Mouse (Mus musculus): ENCODE results near the gene Sh3d19.

The Sh3d19 gene

DNA sequence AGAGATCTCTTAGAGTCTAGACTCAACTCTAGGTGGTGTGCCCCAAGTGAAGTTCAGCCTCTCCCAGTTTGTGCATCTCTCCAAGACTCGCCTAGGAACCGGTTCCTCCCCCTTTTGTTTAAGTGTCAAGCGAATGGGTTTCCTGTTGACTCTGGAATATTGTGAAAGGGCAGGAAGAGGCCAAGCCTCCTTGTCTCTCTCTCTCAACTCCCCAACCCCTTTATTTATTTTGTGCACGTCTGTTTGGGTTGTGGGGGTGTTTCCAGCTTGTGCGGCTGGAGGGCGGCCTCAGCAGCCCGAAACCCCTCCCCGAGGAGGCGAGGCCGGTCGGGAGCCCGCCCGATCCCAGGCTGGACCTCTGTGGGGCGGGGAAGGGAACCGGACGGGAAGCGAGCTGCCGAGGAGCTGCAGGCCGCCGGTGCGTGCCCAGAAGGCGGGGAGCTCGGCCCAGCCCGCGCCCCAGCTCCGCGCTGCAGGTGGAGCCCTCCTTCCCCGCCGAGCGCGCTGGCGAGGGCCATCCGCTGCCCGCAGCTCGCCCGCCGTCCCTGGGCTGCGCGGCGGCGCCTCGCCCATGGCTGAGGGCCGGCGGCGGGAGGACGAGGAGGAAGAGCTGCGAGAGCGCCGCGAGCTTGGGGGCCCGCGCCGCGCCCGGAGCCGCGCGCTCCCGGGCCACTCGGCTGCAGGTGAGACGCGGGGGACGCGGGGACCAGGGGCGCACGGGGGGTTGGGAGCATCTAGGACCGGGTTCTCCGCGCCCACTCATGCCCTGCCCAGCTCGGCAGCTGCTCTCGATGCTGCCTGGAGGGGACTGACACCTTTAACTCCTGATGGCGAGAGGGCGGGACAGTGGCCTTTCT, at the start of gene Sh3d19:
TSS of gene Sh3d19 (plus strand) at position 368 of the 857 bp plus-strand sequence.
- DNase-seq: peak; percentile 65 to 77

DNA sequence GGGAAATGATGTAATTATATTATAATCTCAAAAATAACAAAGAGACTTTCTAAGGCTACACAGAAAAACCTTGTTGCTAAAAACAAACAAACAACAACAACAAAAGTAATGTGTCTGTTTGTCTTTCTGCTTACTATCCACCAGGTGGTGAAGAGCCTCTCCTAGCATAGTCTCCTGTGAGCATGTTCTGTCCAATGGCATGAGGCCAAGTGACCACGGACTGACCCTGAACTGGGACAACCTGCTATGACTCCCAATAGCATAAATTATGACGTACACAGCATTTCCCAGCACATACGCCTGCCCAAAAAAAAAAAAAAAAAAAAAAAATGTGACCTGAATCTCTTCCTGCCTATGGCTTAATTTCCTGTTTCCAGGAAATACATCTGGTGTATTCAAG, 48.6 kb upstream of the Sh3d19 start:
- peak; percentile 30 to 64 for DNase-seq

DNA sequence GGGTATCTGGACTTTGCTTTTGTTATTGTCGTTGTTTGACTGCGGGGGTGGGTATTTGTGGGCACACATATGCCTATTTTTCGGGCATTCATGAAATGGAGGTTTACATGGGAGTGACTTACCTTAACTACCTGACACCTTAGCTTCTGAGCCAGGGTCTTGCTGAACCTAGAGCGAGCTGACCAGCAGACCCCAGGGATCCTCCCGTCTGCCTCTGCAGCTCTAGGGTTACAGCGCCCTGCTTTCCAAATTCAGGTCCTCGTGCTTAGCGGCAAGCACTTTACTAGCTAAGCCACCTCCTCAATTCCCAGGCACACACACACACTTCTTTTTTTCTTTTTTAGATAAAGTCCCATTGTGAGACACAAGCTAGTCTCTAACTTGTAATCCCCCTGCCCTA, 47.6 kb upstream of the Sh3d19 start:
- DNase-seq: peak in 1 of 2 experiments; percentile 9

DNA sequence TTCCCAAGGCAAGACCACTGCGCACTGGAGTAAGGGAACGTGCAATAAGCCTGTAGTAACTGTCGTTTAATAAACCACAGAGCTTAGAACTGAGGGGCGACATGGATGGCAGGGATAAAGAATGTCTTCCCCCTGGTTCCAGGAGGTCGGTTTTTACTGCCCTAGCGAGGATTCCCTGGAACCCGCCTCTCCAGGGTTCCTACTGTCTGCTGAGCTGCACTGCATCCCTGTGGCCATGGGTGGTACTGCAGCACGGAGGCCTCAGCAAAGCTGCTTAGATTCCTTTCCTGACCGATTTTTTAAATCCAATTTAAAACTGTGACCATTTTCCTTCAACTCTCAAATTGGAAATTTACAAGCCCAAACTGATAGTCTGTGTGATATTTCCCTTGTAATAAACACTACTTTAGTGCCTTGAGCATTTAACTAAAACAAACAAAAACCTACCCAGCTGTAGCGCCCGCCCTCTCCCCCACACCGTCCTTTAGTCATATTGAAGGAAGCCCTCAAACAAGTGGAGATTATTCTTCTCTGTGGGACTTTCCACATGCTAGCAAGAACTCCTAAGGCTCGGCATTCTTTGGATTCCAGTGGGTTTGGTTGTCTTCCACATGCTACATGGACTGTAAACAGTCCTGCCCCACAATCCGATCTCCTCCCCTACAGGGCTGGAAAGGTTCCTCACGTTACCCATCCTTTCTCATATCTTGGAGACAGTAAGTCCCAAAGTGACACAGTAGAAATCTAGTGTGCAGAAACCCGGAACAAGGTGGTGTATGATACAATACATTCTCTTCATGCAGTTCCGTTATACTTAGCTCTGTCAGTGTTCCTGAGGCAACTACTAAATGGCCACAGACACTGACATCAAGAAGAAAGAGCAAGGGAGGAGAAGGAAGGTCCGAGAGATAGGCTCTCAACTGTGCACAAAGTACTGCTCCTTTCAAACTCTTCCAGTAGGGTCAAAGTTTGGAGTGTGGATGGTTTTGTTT, 46.7 kb upstream of the Sh3d19 start:
- peak; percentile 91 to 93 for DNase-seq

DNA sequence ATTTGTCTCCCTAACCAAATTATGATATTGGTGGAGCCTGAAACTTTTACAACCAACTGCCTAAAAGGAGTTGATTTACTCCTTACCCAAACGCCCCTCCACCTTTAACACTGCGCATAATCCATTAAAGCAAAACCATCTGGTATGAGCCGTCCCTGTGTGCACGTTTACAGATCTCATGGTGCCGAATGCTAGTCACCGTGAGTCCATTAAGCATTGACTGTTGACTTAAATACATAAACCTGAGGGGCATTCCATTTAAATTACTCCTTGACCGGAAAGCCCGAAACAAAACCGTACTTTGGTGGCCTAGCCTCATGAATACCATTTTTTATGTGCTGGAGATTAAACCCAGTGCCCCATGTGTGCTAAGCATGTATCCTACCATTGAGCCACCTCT, 43.6 kb upstream of the Sh3d19 start:
- no peak for DNase-seq

DNA sequence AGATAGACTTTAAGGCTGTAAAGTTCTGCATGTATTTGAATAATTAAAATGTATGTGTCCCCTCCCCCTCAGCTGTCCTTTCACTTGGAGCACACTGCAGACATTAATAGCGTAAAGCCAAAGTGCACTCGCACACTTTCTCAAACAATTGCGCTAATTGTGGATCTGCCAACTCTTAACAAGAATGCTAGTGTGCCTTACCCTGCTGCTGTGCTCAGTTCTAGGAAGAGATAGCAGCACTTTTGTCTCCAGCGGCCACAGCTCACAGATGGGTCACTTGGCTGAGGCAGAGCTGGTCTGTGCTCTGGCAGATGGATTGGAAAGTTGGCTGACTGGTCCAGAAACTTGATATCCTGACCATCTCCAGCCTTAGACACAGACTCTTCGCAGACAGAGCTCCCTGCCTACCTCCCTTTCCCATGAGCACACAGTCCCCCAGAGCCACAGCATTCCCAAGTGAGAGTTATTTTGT, 42.7 kb upstream of the Sh3d19 start:
- DNase-seq: peak in 1 of 2 experiments; percentile 10

DNA sequence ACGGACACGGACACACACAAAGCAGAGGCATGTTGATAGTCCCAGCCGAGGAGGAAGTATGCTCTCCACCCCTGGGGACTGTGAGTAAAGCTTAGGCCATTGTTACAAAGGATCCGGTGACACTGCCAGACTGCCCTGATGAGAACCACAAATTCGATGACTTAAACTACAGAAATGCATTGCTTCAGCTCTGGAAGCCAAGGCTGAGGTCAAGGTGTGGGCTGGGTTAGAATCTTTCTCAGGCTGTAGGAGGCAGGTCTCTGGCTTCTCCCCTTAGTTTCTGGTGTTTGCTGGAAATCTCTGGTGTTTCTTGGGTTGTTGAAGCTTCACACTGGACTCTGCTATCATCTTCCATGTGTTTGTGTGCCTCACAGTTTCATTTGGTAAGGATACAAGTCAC, 41.2 kb upstream of the Sh3d19 start:
- DNase-seq: no peak

DNA sequence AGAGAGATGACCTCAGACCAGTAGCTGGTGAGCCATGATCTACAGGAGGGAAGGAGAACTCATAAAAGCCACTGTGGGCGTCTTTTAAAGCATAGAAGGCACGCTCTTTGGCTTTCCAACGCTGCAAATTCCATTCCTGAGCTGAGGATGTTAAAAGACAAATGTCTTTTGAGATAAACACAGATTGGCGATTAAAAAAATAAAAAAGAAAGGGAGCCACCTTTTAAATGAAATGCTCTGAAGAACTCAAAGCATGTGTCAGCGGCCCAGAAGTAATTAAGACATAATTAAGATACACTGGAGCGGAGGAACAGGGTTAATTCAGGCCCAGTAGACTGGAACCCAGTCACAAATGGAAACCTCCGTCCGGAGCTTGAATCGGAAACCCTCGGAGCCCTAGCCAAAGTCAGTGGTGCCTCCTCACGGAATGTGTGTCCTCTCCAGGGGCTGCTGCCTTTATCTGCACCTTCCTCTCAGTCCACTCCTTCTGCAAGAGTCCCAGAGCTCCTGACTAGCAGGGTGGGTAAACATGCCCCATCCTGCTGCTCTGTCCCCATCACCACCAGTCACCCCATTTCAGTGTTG, 40.1 kb upstream of the Sh3d19 start:
- DNase-seq: no peak

DNA sequence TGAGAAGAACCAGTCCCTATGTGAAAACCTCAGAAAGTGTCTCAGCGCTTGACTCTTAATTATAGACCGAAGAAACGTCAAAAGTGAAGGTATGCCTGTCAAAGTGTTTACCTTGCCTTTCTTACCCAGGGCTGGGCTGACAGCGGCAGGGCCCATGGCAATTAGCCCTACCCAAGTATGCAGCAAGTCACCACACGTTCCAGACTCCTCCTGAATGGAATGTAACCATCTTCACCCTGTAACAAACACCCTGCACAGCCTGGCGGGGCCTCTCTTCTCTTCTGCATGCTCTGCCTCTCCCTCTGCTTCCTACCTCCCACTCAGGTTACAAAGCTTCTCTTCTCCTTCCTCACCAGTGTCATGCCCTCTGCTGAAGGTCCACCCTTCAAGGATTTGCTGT, 39.0 kb upstream of the Sh3d19 start:
- no peak for DNase-seq

DNA sequence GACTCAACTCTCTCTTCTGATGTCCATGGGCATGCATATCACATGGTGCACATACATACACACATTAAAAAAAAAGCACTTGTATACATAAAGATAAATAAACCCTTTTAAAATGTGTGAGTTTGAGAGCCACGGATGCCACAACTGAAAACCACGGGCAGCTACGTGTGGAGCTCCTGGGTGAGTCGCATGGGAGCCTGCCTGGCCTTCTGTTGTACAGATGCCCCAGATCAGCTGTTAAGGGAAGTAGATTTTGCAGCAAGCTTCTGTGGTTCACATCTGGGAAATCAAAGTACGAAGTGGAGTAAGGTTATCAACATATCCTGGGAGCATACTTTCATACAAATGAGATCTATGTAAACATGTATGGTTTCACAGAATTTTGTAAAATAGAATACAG, 37.3 kb upstream of the Sh3d19 start:
- no peak for DNase-seq

DNA sequence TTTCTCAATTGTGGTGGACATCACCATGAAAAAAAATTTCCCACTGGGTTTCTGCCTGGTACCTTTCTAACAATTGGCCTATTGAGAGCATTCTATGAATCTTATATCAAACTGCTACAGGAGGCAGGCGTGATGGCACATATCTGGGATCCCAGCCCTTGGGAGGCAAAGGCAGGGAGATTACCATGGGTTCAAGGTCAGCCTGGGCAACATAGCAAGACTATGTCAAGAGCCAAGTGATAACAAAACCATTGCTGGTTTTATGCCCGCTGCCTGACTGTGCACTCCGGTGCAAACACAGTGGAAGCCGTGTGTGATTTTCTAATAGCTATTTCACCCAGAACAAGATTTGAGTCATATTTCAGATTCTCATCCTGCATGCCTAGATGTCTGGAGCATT, 20.0 kb upstream of the Sh3d19 start:
- DNase-seq: no peak

DNA sequence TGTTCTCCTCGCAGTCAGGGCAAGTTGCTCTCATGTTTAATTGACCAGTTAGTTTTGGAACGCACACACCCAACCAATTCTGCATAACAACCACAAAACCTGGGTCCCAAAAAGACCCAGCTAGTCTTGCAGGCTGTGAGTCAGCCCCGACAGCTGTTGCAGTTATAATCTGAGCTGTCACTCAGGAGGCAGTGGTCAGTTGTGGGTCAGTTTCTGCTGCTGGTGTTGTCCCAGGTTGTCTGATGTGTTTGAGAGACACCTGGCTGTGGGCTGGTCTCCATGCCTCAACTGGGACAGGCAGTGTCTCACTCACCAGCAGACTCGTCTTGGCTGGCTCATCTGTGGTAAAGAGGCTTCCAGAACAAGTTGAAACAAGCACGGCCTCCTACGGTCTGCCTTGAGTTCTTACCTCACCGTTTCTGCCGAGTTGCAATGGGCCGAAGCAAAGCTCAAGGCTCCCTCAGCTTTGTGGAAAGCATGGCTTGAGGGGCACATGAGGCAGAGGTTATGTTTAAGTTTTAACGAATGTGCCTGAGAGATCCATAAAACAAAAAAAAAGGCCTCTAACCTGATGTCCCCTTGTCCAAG, 18.1 kb upstream of the Sh3d19 start:
- no peak for DNase-seq

DNA sequence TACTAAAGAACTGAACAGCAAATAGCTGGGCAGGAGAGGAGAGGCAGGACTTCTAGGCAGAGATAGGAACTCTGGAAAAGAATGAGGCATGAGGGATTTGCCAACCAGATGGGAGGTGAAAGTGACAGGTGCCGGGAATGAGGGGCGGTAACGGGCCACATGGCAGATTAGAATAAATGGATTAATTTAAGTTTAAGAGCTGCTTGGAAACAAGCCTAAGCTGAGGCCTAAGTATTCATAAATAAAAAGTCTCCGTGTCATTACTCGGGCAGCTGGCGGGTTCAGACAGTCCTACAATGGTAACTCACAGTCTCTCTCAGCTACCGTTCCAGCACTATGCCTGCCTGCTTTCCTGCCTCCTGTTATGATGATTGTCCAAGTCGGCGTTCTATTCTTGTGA, 15.6 kb upstream of the Sh3d19 start:
- no peak for DNase-seq

DNA sequence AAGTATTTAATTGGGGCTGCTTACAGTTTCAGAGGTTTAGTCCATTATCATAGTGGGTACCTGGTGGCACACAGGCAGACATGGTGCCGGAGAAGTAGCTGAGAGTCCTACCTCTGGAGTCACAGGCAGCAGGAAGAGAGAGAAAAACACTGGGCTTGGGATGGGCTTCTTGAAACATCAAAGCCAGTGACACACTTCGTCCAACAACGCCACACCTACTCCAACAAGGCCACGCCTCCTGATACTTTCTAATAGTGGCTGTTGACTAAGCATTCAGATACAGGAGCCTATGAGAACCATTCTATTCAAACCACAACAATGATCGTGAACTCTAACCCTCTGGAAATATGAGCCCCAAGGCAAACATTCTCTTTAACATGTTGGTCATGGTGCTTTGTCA, 15.2 kb upstream of the Sh3d19 start:
- DNase-seq: no peak

DNA sequence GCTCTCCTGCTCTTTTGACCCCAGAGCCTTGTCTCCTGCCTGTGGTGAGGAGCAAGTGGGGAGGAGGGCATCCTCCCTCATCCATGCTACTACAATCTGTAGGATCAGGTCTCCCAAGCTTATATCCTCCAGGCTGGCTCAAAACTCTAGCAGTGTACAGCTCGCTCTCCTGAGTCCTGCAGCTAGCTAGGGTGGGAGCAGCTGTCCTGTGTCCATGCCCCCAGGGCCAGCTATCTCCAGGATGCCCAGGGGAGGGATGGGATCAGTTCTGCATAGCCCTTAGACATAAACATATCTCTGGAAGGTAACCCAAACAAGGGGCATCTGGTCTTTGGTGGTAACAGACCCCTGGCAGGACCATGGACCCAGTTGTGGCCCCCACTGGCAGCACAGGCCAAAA, 11.2 kb upstream of the Sh3d19 start:
- no peak for DNase-seq

DNA sequence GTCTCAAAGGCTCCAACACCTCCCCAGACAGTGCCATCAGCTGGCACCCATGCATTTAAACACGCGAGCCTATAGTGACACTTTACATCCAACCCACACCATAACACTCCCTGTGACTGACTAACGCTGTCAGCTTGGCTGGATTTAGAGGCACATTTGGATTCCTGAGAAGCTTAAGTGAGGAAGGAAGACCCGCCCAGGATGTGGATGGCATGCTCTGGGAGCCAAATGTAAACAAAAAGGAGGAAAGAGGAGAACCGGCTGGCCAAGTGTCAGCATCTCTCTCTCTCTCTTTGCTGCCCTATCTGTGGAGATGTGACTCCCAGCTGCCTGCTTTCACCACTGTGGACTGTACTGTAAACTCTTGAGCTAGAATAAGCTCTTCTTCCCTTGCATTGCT, 9.8 kb upstream of the Sh3d19 start:
- no peak for DNase-seq

DNA sequence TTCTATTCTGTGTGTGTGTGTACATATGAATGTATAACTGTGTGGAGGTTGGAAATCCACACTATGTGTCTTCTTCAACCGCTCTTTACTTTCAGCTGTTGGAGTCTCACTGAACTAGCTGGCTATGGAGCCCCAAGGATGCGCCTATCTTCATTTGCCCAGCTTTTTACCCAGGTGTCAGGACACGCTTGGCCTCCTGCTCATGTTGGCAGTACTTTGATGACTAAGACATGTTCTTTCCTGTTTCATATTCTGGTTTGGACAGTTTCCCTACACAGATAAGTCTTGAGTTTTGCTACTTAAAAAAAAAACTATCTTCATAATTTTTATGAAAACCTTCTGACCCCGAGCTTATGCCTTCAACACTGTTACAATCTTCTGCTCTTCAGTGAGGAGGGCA, 5.4 kb upstream of the Sh3d19 start:
- no peak for DNase-seq

DNA sequence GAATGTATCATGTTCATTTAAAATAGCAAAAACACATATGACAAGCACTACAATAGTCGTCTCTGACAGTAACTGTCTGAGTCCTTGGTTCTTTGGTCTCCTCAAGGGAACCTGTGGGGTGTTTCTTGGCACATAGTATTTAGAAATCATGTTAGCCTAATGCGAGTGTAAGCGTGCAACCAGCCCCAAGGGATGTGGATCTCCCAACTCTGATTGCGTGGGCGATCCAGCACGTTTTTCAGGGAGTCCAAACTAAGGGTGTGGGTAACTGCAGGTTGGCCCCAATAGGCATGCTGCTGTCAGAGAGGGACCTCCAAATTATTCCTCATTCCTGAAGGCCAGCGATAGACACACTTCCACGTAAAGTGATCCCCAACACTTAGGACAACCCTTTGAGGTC, 1.9 kb upstream of the Sh3d19 start:
- DNase-seq: no peak

DNA sequence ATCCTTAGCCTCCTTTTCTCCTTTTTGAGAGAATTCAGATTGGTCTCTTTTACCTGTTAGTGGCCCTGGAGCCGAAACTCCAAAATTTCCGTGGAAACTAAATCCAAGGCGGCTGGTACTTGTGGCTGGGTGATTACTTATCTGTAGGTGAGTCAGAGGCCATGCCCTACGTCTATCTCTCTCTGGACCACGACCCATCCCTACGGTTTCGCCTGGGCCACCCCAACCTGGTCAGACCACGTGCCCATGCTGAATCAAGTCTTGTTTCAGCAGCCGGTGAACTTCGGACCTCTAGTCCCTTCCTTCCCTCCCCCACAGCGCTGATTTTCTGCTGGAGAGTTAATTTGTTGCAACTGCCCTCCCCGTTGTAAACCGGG, 678 bp downstream of the Sh3d19 start:
- peak in 1 of 2 experiments; percentile 26 for DNase-seq

DNA sequence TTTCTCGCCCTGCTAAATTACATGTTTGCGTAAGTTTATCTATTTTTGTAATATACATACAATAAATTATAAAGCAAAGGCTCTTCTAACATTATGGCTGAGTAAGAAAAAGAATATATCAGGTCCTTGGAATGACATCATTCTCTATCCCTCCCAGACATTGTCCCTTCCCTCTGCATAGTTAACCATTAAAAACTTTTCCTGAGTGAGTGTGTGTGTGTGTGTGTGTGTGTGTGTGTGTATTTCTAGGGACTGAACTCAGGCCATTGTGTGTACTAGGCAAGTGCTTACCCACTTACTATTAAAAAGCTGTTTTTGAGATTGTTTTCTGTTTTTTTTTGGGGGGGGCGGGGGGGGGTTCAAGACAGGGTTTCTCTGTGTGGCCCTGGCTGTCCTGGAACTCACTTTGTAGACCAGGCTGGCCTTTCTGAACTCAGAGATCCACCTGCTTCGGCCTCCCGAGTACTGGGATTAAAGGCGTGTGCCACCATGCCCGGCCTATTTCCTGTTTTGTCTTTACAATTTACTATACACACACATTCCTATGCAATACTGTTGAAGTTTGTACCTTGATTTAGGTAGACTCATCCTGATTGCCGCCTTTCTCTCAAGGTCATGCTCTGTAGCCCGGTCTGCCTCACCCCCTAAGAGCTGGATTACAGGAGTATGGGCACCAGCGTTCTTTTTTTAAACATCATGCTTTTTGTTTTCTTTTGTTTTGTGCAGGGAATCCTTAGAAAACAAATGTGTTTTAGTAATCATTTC, 2.6 kb downstream of the Sh3d19 start:
- DNase-seq: no peak

DNA sequence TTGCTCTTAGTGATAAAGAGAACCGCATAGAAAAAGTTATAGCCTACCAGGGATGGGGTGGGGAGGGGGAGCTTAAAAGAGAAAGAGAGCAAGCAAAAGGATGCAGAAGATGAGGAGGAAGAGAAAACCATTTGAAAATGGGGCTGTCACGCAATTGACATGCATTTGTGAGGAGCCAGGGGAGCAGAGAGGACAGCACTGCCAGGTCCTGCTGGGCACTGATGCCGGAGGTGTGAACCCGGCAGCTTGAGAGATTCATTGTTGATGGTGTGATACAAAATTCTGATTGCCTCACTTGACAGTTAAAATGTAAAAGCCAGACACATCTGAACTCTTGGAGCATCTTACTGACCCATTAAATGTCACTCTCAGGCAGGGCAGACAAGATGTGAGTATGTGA, 3.5 kb downstream of the Sh3d19 start:
- peak; percentile 27 to 39 for DNase-seq

DNA sequence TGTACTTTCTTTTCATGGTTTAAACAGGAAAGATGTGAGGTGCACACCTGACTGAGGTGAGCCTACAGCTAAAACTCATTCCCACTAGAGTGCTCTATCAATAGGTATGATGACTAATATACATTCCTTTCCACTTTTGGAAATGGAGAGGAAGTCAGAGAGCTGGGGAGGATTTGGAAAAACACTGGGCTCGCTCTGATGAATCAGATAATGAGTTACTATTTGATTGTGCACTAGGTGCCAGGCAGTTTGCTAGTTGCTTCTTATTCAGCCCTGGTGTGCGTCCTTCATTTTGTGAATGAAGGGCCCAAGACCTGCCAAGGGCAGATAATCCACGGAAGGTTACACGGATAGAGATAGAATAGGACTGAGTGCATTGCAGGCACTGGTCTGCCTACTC, 9.1 kb downstream of the Sh3d19 start:
- no peak for DNase-seq

All from cerebellum, postnatal 14 days (tissue).